Mouse (Mus musculus) urinary bladder, postnatal 25 days (tissue): ENCODE data around the gene Rabggtb.
"Not testable (repeated sequence)": the region's sequence is repeated elsewhere in the genome, so short reads cannot be mapped to it uniquely, and the experiment has no call there.

ENCODE experiments used
- DNase-seq: peaks from one replicate; pipeline ENCODE4 v3.0.0; 2022; ENCODE audit warnings: low spot score

Gene Rabggtb

GRCm38 (mm10) chr3:153863816-153864215 is 49.0 kb downstream of the Rabggtb start:
- no peak for DNase-seq

GRCm38 (mm10) chr3:153860392-153860791 is 52.4 kb downstream of the Rabggtb start:
- DNase-seq, result not testable (repeated sequence)

- DNase-seq, result no peak
Measured at GRCm38 (mm10) chr3:153858350-153859001, 54.3 kb downstream of the Rabggtb start.
